Mouse (Mus musculus): ENCODE measurements at regions not wholly inside any gene's neighbourhood (a gene's known extent, or its start where the extent isn't known, plus 50 kb on each side); places are given as distances from the start of the nearest gene placed in this dataset.

DNA sequence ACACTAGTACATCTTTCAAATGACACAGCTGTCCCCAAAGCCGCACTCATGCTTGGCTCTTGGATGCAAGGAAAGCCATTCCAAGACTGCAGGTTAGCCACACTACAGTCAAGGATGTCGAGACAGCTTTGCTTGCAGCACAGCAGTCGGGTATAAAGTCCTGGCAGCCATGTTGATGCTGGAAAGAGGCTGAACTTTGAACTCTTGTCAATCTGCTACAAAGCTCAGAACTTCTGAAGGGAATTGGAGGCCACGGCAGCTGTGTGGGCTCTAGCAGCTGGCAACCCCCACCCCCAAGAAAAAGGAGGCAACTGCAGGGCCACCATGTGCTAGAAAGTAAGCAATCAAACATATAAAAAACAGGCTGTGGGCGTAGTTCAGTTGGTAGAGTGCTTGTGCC, 90.0 kb upstream of the Zcchc2 start:
- peak; percentile 54 for ATAC-seq
- no peak for TF ChIP-seq CTCF (IDR thresholded peaks at IDR 0.05; ENCODE audit: low read depth)
- no peak overlapping the region for H3K27ac ChIP-seq (ENCODE audit: low read depth, low read length)
- H3K27me3 ChIP-seq (replicated peaks; ENCODE audit: control insufficient read depth, insufficient read depth, low read length): no peaks in the 10 kb centered on the region
- no peak overlapping the region for H3K9ac ChIP-seq (ENCODE audit: low read depth, low read length)
- no peaks in the 10 kb centered on the region for H3K4me1 ChIP-seq (replicated peaks; ENCODE audit: control insufficient read depth, insufficient read depth, low read length)
- H3K9me3 ChIP-seq (ENCODE audit: control insufficient read depth): 0 out of 2 replicates have a peak, but pooled peaks cover 4% of the 10 kb centered on the region
- no peaks in the 10 kb centered on the region for H3K36me3 ChIP-seq (ENCODE audit: control insufficient read depth, insufficient read depth)
- no peak overlapping the region for H3K4me3 ChIP-seq (ENCODE audit: low read depth, low read length)
- 60% methylated on average over 5 of the region's 5 CpGs for WGBS
- no peak overlapping the region for H3K4me2 ChIP-seq (replicated peaks; ENCODE audit: low read depth)

GRCm38 (mm10) chr1:105900920-105901319, 89.3 kb upstream of the Zcchc2 start:
- H3K27ac ChIP-seq (ENCODE audit: low read depth, low read length): no peak overlapping the region
- H3K4me2 ChIP-seq (replicated peaks; ENCODE audit: low read depth): no peak overlapping the region
- 0 out of 2 replicates have a peak, but pooled peaks cover 4% of the 10 kb centered on the region for H3K9me3 ChIP-seq (ENCODE audit: control insufficient read depth)
- no peak overlapping the region for H3K9ac ChIP-seq (ENCODE audit: low read depth, low read length)
- no peaks in the 10 kb centered on the region for H3K4me1 ChIP-seq (replicated peaks; ENCODE audit: control insufficient read depth, insufficient read depth, low read length)
- no peaks in the 10 kb centered on the region for H3K36me3 ChIP-seq (ENCODE audit: control insufficient read depth, insufficient read depth)
- WGBS: 77% methylated on average over 7 of the region's 7 CpGs
- no peak overlapping the region for H3K4me3 ChIP-seq (ENCODE audit: low read depth, low read length)
- no peak for TF ChIP-seq CTCF (IDR thresholded peaks at IDR 0.05; ENCODE audit: low read depth)
- ATAC-seq: no peak
- no peaks in the 10 kb centered on the region for H3K27me3 ChIP-seq (replicated peaks; ENCODE audit: control insufficient read depth, insufficient read depth, low read length)

GRCm38 (mm10) chr1:105903286-105904115, 86.7 kb upstream of the Zcchc2 start:
- 74% methylated on average over 8 of the region's 8 CpGs for WGBS
- H3K9ac ChIP-seq (ENCODE audit: low read depth, low read length): no peak overlapping the region
- TF ChIP-seq CTCF (IDR thresholded peaks at IDR 0.05; ENCODE audit: low read depth): no peak
- no peak overlapping the region for H3K4me3 ChIP-seq (ENCODE audit: low read depth, low read length)
- no peaks in the 10 kb centered on the region for H3K4me1 ChIP-seq (replicated peaks; ENCODE audit: control insufficient read depth, insufficient read depth, low read length)
- no peaks in the 10 kb centered on the region for H3K36me3 ChIP-seq (ENCODE audit: control insufficient read depth, insufficient read depth)
- no peak for ATAC-seq
- H3K9me3 ChIP-seq (ENCODE audit: control insufficient read depth): 0 out of 2 replicates have a peak, but pooled peaks cover 4% of the 10 kb centered on the region
- H3K27ac ChIP-seq (ENCODE audit: low read depth, low read length): no peak overlapping the region
- no peak overlapping the region for H3K4me2 ChIP-seq (replicated peaks; ENCODE audit: low read depth)
- H3K27me3 ChIP-seq (replicated peaks; ENCODE audit: control insufficient read depth, insufficient read depth, low read length): no peaks in the 10 kb centered on the region

DNA sequence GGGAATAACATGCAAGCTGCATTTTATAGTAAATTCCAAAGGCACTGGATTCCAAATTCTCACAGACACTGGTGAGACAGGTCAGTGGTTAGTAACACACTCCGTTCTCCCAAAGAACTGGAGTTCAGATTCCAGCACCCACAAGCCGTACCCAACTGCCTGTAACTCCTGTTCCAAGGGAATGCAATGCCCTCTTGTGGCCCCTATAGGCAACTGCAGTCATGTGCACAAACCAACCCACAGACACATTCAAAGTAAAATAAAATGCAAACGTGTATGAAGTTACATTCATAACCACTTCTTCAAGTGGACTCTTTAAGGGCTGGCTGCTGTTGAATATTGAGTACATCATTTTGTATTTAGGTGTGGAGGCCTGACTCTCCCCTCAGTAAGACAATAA, 85.5 kb upstream of the Zcchc2 start:
- Histone ChIP-seq H3K4me3 (ENCODE audit: low read depth, low read length) (no peak overlapping the region), H3K9ac (ENCODE audit: low read depth, low read length) (no peak overlapping the region), H3K4me1 (replicated peaks; ENCODE audit: control insufficient read depth, insufficient read depth, low read length) (no peaks in the 10 kb centered on the region), H3K9me3 (ENCODE audit: control insufficient read depth) (0 out of 2 replicates have a peak, but pooled peaks cover 4% of the 10 kb centered on the region), H3K27me3 (replicated peaks; ENCODE audit: control insufficient read depth, insufficient read depth, low read length) (no peaks in the 10 kb centered on the region), H3K36me3 (ENCODE audit: control insufficient read depth, insufficient read depth) (no peaks in the 10 kb centered on the region), H3K4me2 (replicated peaks; ENCODE audit: low read depth) (no peak overlapping the region), H3K27ac (ENCODE audit: low read depth, low read length) (no peak overlapping the region)
- TF ChIP-seq CTCF (IDR thresholded peaks at IDR 0.05; ENCODE audit: low read depth): peak; percentile 66
- ATAC-seq: no peak
- 91% methylated on average over 3 of the region's 3 CpGs for WGBS

- Histone ChIP-seq H3K4me1 (replicated peaks; ENCODE audit: control insufficient read depth, insufficient read depth, low read length) (no peaks in the 10 kb centered on the region), H3K36me3 (ENCODE audit: control insufficient read depth, insufficient read depth) (no peaks in the 10 kb centered on the region), H3K4me3 (ENCODE audit: low read depth, low read length) (no peak overlapping the region), H3K9ac (ENCODE audit: low read depth, low read length) (no peak overlapping the region), H3K27ac (ENCODE audit: low read depth, low read length) (no peak overlapping the region), H3K27me3 (replicated peaks; ENCODE audit: control insufficient read depth, insufficient read depth, low read length) (no peaks in the 10 kb centered on the region), H3K4me2 (replicated peaks; ENCODE audit: low read depth) (no peak overlapping the region), H3K9me3 (ENCODE audit: control insufficient read depth) (0 out of 2 replicates have a peak, but pooled peaks cover 4% of the 10 kb centered on the region)
- 54% methylated on average over 9 of the region's 9 CpGs for WGBS
- no peak for TF ChIP-seq CTCF (IDR thresholded peaks at IDR 0.05; ENCODE audit: low read depth)
- no peak for ATAC-seq
These were observed 84.3 kb upstream of the Zcchc2 start for GRCm38 (mm10) chr1:105905785-105906426.

DNA sequence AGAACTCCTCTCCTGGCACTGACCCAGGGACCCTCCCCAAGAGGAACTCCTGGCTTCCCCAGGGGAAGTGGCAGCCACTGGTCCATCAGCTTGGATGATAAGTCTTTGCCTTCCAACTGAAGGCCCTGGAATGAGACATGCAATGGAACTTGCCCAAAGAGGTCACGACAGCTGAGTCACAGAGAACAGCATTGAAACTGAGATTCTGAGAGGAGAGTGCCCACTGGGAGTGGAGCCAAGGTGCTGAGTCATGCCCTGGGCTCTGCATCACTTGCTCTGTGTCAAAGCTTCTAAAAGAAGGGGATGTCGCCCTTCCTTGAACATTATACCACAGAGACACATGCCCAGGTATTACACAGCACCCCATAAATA, 83.8 kb upstream of the Zcchc2 start:
- WGBS: 77% methylated on average over 2 of the region's 2 CpGs
- no peak overlapping the region for H3K4me3 ChIP-seq (ENCODE audit: low read depth, low read length)
- TF ChIP-seq CTCF (IDR thresholded peaks at IDR 0.05; ENCODE audit: low read depth): no peak
- no peak for ATAC-seq
- no peaks in the 10 kb centered on the region for H3K36me3 ChIP-seq (ENCODE audit: control insufficient read depth, insufficient read depth)
- no peaks in the 10 kb centered on the region for H3K4me1 ChIP-seq (replicated peaks; ENCODE audit: control insufficient read depth, insufficient read depth, low read length)
- no peaks in the 10 kb centered on the region for H3K27me3 ChIP-seq (replicated peaks; ENCODE audit: control insufficient read depth, insufficient read depth, low read length)
- no peak overlapping the region for H3K9ac ChIP-seq (ENCODE audit: low read depth, low read length)
- H3K4me2 ChIP-seq (replicated peaks; ENCODE audit: low read depth): no peak overlapping the region
- H3K27ac ChIP-seq (ENCODE audit: low read depth, low read length): no peak overlapping the region
- H3K9me3 ChIP-seq (ENCODE audit: control insufficient read depth): 0 out of 2 replicates have a peak, but pooled peaks cover 4% of the 10 kb centered on the region

Measured in intestine, postnatal 0 days (tissue).